Mouse (Mus musculus): ENCODE measurements around the gene Hdgf. TPM values are rescaled to one million over a fixed set of nuclear protein-coding genes. Genes with fewer than 3 reads are reported as not detected.
"Not testable (repeated sequence)": the region's sequence is repeated elsewhere in the genome, so short reads cannot be mapped to it uniquely, and the experiment has no call there.

The Hdgf gene
- total RNA-seq (2021), result 100 to 1,000 TPM; 108 to 112 TPM

- intact Hi-C loops (cut with DNase I), result loop anchor here (1.0 kb wide), 1 partner anchor 20 kb away; no protein-coding TSS in a partner anchor
- peak; percentile 93 for DNase-seq (ENCODE audit: low spot score)
Observed at GRCm38 (mm10) chr3:87905880-87906485, at the start of gene Hdgf. Gene Hdgf (plus strand): TSS chr3:87906321.

- DNase-seq (ENCODE audit: low spot score), result no peak
- intact Hi-C loops (cut with DNase I), result no loop called here
Observed at GRCm38 (mm10) chr3:87857666-87858065, 48.5 kb upstream of the Hdgf start.

- intact Hi-C loops (cut with DNase I), result loop anchor here (1.0 kb wide), 1 partner anchor 65 kb away; the partner anchor contains the start of gene Ntrk1
- DNase-seq (ENCODE audit: low spot score), result peak; percentile 35
Observed at GRCm38 (mm10) chr3:87859813-87860212, 46.3 kb upstream of the Hdgf start.

GRCm38 (mm10) chr3:87864111-87864510 is 42.0 kb upstream of the Hdgf start:
- intact Hi-C loops (cut with DNase I); DNase-seq (ENCODE audit: low spot score): not testable (repeated sequence)

GRCm38 (mm10) chr3:87877730-87878129 is 28.4 kb upstream of the Hdgf start:
- intact Hi-C loops (cut with DNase I), result no loop called here
- no peak for DNase-seq (ENCODE audit: low spot score)

GRCm38 (mm10) chr3:87884291-87884690 is 21.8 kb upstream of the Hdgf start:
- DNase-seq (ENCODE audit: low spot score), result no peak
- intact Hi-C loops (cut with DNase I), result no loop called here

- DNase-seq (ENCODE audit: low spot score), result no peak
Observed at GRCm38 (mm10) chr3:87884708-87885251, 21.3 kb upstream of the Hdgf start.

GRCm38 (mm10) chr3:87885281-87886003 is 20.7 kb upstream of the Hdgf start, which contains the start of gene Prcc:
Gene Prcc (minus strand): TSS chr3:87885608.
- peak; percentile 92 for DNase-seq (ENCODE audit: low spot score)
- intact Hi-C loops (cut with DNase I), result loop anchor here (1.0 kb wide), 2 partner anchors 21 to 33 kb away; partner anchors contain the start of gene Hdgf

More at GRCm38 (mm10) chr3:87884708-87885251, 21.3 kb upstream of the Hdgf start:
- intact Hi-C loops (cut with DNase I), result no loop called here

- intact Hi-C loops (cut with DNase I), result loop anchor here (1.0 kb wide), 2 partner anchors 20 to 32 kb away; partner anchors contain the start of gene Hdgf
- DNase-seq (ENCODE audit: low spot score), result no peak
Observed at GRCm38 (mm10) chr3:87886004-87886365, 20.1 kb upstream of the Hdgf start.

- intact Hi-C loops (cut with DNase I), result loop anchor here (1.0 kb wide), 2 partner anchors 20 to 32 kb away; partner anchors contain the start of gene Hdgf
- DNase-seq (ENCODE audit: low spot score), result no peak
Observed at GRCm38 (mm10) chr3:87886416-87886815, 19.7 kb upstream of the Hdgf start.

GRCm38 (mm10) chr3:87887400-87887799 is 18.7 kb upstream of the Hdgf start:
- intact Hi-C loops (cut with DNase I); DNase-seq (ENCODE audit: low spot score): not testable (repeated sequence)

- intact Hi-C loops (cut with DNase I), result no loop called here
- no peak for DNase-seq (ENCODE audit: low spot score)
Observed at GRCm38 (mm10) chr3:87891481-87891880, 14.6 kb upstream of the Hdgf start.

GRCm38 (mm10) chr3:87893367-87893905 is 12.7 kb upstream of the Hdgf start:
- intact Hi-C loops (cut with DNase I), result no loop called here

GRCm38 (mm10) chr3:87899266-87899665 is 6.9 kb upstream of the Hdgf start:
- no peak for DNase-seq (ENCODE audit: low spot score)
- intact Hi-C loops (cut with DNase I), result no loop called here

More at GRCm38 (mm10) chr3:87893367-87893905, 12.7 kb upstream of the Hdgf start:
- DNase-seq (ENCODE audit: low spot score), result no peak

- intact Hi-C loops (cut with DNase I), result no loop called here
- DNase-seq (ENCODE audit: low spot score), result no peak
Observed at GRCm38 (mm10) chr3:87899776-87900175, 6.3 kb upstream of the Hdgf start.

- intact Hi-C loops (cut with DNase I), result no loop called here
- no peak for DNase-seq (ENCODE audit: low spot score)
Observed at GRCm38 (mm10) chr3:87901036-87901624, 5.0 kb upstream of the Hdgf start.

GRCm38 (mm10) chr3:87901959-87902358 is 4.2 kb upstream of the Hdgf start:
- intact Hi-C loops (cut with DNase I); DNase-seq (ENCODE audit: low spot score): not testable (repeated sequence)

- intact Hi-C loops (cut with DNase I), result no loop called here
- no peak for DNase-seq (ENCODE audit: low spot score)
Observed at GRCm38 (mm10) chr3:87903821-87904220, 2.3 kb upstream of the Hdgf start.

GRCm38 (mm10) chr3:87906601-87906980 is 470 bp downstream of the Hdgf start:
- intact Hi-C loops (cut with DNase I), result loop anchor here (1.0 kb wide), 1 partner anchor 20 kb away; no protein-coding TSS in a partner anchor
- peak; percentile 51 for DNase-seq (ENCODE audit: low spot score)
